Mouse (Mus musculus) intestine, embryonic 16.5 days (tissue): Measurements from ENCODE around the gene Ctrc. TPM values are rescaled to one million over a fixed set of nuclear protein-coding genes. Genes with fewer than 3 reads are reported as not detected.

ENCODE experiments used
- ATAC-seq: fragments of 200-750 bp; cut with Nextera tagmentation; 2 replicates; pipeline ENCODE4 v1.8.0; 2017; ENCODE audit warnings: moderate TSS enrichment, moderate library complexity
- H3K27ac ChIP-seq: fragments of 300-500 bp; sonication (generic); 2 replicates; pipeline ENCODE4 v1.5.1; 2014; ENCODE audit warnings: mild to moderate bottlenecking, low read length
- H3K27me3 ChIP-seq: fragments of 300-500 bp; sonication (generic); replicated peaks from 2 replicates; pipeline ENCODE4 v1.6.1; 2014; ENCODE audit warnings: low read length, control low read depth, mixed read lengths; ENCODE audit not compliant: control insufficient read depth, insufficient read depth
- H3K36me3 ChIP-seq: fragments of 300-500 bp; sonication (generic); 2 replicates; pipeline ENCODE4 v1.6.1; 2014; ENCODE audit warnings: low read length, control low read depth; ENCODE audit not compliant: control insufficient read depth, insufficient read depth
- H3K4me1 ChIP-seq: fragments of 300-500 bp; sonication (generic); 2 replicates; pipeline ENCODE4 v1.6.1; 2014; ENCODE audit warnings: low read length, control low read depth, mixed read lengths; ENCODE audit not compliant: control insufficient read depth, insufficient read depth
- H3K4me2 ChIP-seq: fragments of 300-500 bp; sonication (generic); 2 replicates; pipeline ENCODE4 v1.6.1; 2014; ENCODE audit warnings: low read depth, low read length, control low read depth
- H3K4me3 ChIP-seq: fragments of 300-500 bp; sonication (generic); 2 replicates; pipeline ENCODE4 v1.5.1; 2014; ENCODE audit warnings: mild to moderate bottlenecking, low read length
- H3K9ac ChIP-seq: fragments of 300-500 bp; sonication (generic); 2 replicates; pipeline ENCODE4 v1.6.1; 2014; ENCODE audit warnings: low read depth, low read length
- H3K9me3 ChIP-seq: fragments of 300-500 bp; sonication (generic); 2 replicates; pipeline ENCODE4 v1.6.1; 2016; ENCODE audit warnings: low read length, control low read depth; ENCODE audit not compliant: control insufficient read depth
- WGBS: fragments of 180-500 bp; shearing (Covaris S2); extraction: QIAGEN DNeasy Blood & Tissue Kit; methylation state at CpG from one replicate; pipeline ENCODE4 v1.1.7; 2014; 5-methylcytosine and 5-hydroxymethylcytosine counted together
- polyA plus RNA-seq: library from polyadenylated mRNA; unstranded; fragments of >200 nt; fragmentation: Nextera tagmentation; extraction: Ambion mirVana; gene quantifications from 2 replicates; pipeline ENCODE4 v1.2.1, GENCODE M21; 2015

The Ctrc gene
- 0.29 and 0.87 TPM in 2 replicates for polyA plus RNA-seq

GRCm38 (mm10) chr4:141845999-141846398 is at the start of gene Ctrc:
Gene Ctrc (minus strand): TSS chr4:141846359.
- Histone ChIP-seq H3K9me3 (no peaks in the 10 kb centered on the region), H3K9ac (no peak within 1 kb of the TSS), H3K4me3 (no peak within 1 kb of the TSS), H3K4me2 (no peak within 1 kb of the TSS), H3K4me1 (no peaks in the 10 kb centered on the region), H3K27ac (no peak within 1 kb of the TSS), H3K36me3 (no peaks in the 10 kb centered on the region), H3K27me3 (no peaks in the 10 kb centered on the region)
- 78% methylated on average over 6 of the region's 6 CpGs for WGBS
- no peak for ATAC-seq

GRCm38 (mm10) chr4:141895772-141896171 is 49.6 kb upstream of the Ctrc start:
- peak overlapping the region; percentile 48; the same call in 1 of the 2 replicates for H3K9ac ChIP-seq
- H3K27ac ChIP-seq, result no peak overlapping the region
- H3K36me3 ChIP-seq, result no peaks in the 10 kb centered on the region
- no peaks in the 10 kb centered on the region for H3K27me3 ChIP-seq
- no peaks in the 10 kb centered on the region for H3K9me3 ChIP-seq
- H3K4me2 ChIP-seq, result no peak overlapping the region
- H3K4me1 ChIP-seq, result peaks cover 28% of the 10 kb centered on the region
- H3K4me3 ChIP-seq, result no peak overlapping the region
- 51% methylated on average over 12 of the region's 12 CpGs for WGBS
- ATAC-seq, result no peak

- ATAC-seq, result peak; percentile 73
- H3K4me1 ChIP-seq, result peaks cover 20% of the 10 kb centered on the region
- no peaks in the 10 kb centered on the region for H3K27me3 ChIP-seq
- peak overlapping the region; percentile 49 for H3K27ac ChIP-seq
- no peak overlapping the region for H3K4me3 ChIP-seq
- no peak overlapping the region for H3K9ac ChIP-seq
- H3K4me2 ChIP-seq, result no peak overlapping the region
- H3K36me3 ChIP-seq, result no peaks in the 10 kb centered on the region
- 69% methylated on average over 8 of the region's 8 CpGs for WGBS
- no peaks in the 10 kb centered on the region for H3K9me3 ChIP-seq
Observed at GRCm38 (mm10) chr4:141893157-141893784, 47.1 kb upstream of the Ctrc start.

- H3K9me3 ChIP-seq, result no peaks in the 10 kb centered on the region
- no peak overlapping the region for H3K4me3 ChIP-seq
- H3K9ac ChIP-seq, result no peak overlapping the region
- no peak overlapping the region for H3K4me2 ChIP-seq
- 48% methylated on average over 6 of the region's 6 CpGs for WGBS
- H3K4me1 ChIP-seq, result peaks cover 6% of the 10 kb centered on the region
- no peaks in the 10 kb centered on the region for H3K36me3 ChIP-seq
- H3K27me3 ChIP-seq, result no peaks in the 10 kb centered on the region
- no peak for ATAC-seq
- H3K27ac ChIP-seq, result no peak overlapping the region
Observed at GRCm38 (mm10) chr4:141886385-141886968, 40.3 kb upstream of the Ctrc start.

GRCm38 (mm10) chr4:141885451-141885850 is 39.3 kb upstream of the Ctrc start:
- no peak overlapping the region for H3K9ac ChIP-seq
- H3K9me3 ChIP-seq, result no peaks in the 10 kb centered on the region
- H3K27me3 ChIP-seq, result no peaks in the 10 kb centered on the region
- peaks cover 9% of the 10 kb centered on the region for H3K4me1 ChIP-seq
- 58% methylated on average over 9 of the region's 9 CpGs for WGBS
- no peak overlapping the region for H3K4me3 ChIP-seq
- H3K36me3 ChIP-seq, result no peaks in the 10 kb centered on the region
- H3K27ac ChIP-seq, result no peak overlapping the region
- H3K4me2 ChIP-seq, result no peak overlapping the region
- ATAC-seq, result no peak

GRCm38 (mm10) chr4:141882858-141883257 is 36.7 kb upstream of the Ctrc start:
- no peaks in the 10 kb centered on the region for H3K36me3 ChIP-seq
- H3K4me3 ChIP-seq, result no peak overlapping the region
- H3K9me3 ChIP-seq, result no peaks in the 10 kb centered on the region
- H3K9ac ChIP-seq, result no peak overlapping the region
- H3K27ac ChIP-seq, result no peak overlapping the region
- no peak overlapping the region for H3K4me2 ChIP-seq
- no peaks in the 10 kb centered on the region for H3K27me3 ChIP-seq
- WGBS, result 68% methylated on average over 7 of the region's 7 CpGs
- ATAC-seq, result no peak
- peaks cover 15% of the 10 kb centered on the region for H3K4me1 ChIP-seq

GRCm38 (mm10) chr4:141881950-141882349 is 35.8 kb upstream of the Ctrc start:
- H3K9me3 ChIP-seq, result no peaks in the 10 kb centered on the region
- 55% methylated on average over 5 of the region's 5 CpGs for WGBS
- H3K4me1 ChIP-seq, result peaks cover 15% of the 10 kb centered on the region
- H3K4me3 ChIP-seq, result no peak overlapping the region
- no peak overlapping the region for H3K27ac ChIP-seq
- no peak for ATAC-seq
- no peaks in the 10 kb centered on the region for H3K36me3 ChIP-seq
- no peak overlapping the region for H3K4me2 ChIP-seq
- no peaks in the 10 kb centered on the region for H3K27me3 ChIP-seq
- no peak overlapping the region for H3K9ac ChIP-seq

GRCm38 (mm10) chr4:141881289-141881914 is 35.2 kb upstream of the Ctrc start:
- ATAC-seq, result no peak
- Histone ChIP-seq H3K27ac (no peak overlapping the region), H3K4me2 (no peak overlapping the region), H3K4me3 (no peak overlapping the region), H3K36me3 (no peaks in the 10 kb centered on the region), H3K4me1 (peaks cover 15% of the 10 kb centered on the region), H3K9ac (no peak overlapping the region), H3K27me3 (no peaks in the 10 kb centered on the region), H3K9me3 (no peaks in the 10 kb centered on the region)
- WGBS, result 43% methylated on average over 10 of the region's 10 CpGs

- Histone ChIP-seq H3K4me1 (peaks cover 21% of the 10 kb centered on the region), H3K27me3 (no peaks in the 10 kb centered on the region), H3K9ac (no peak overlapping the region), H3K27ac (no peak overlapping the region), H3K4me3 (no peak overlapping the region), H3K4me2 (no peak overlapping the region), H3K9me3 (no peaks in the 10 kb centered on the region), H3K36me3 (no peaks in the 10 kb centered on the region)
- no peak for ATAC-seq
- WGBS, result 35% methylated on average over 9 of the region's 9 CpGs
Observed at GRCm38 (mm10) chr4:141879875-141880274, 33.7 kb upstream of the Ctrc start.
